Mouse (Mus musculus) embryonic facial prominence, embryonic 14.5 days (tissue): Measurements from ENCODE around the gene Samd4b. TPM values are rescaled to one million over a fixed set of nuclear protein-coding genes. Genes with fewer than 3 reads are reported as not detected.

Experiments
- ATAC-seq: fragments of 200-750 bp; cut with Nextera tagmentation; 2 replicates; pipeline ENCODE4 v1.8.0; 2017; ENCODE audit warnings: low read depth, moderate number of reproducible peaks, moderate TSS enrichment
- DNase-seq: peaks from one replicate; pipeline ENCODE4 v3.0.0-alpha.2; 2015; ENCODE audit warnings: low spot score
- H3K27ac ChIP-seq: fragments of 300-500 bp; sonication (generic); replicated peaks from 2 replicates; pipeline ENCODE4 v1.5.1; 2014; ENCODE audit warnings: low read depth, mild to moderate bottlenecking, low read length, moderate library complexity
- H3K27me3 ChIP-seq: fragments of 300-500 bp; sonication (generic); replicated peaks from 2 replicates; pipeline ENCODE4 v1.6.1; 2014; ENCODE audit warnings: low read length; ENCODE audit not compliant: control insufficient read depth, insufficient read depth
- H3K36me3 ChIP-seq: fragments of 300-500 bp; sonication (generic); 2 replicates; pipeline ENCODE4 v1.6.1; 2014; ENCODE audit warnings: low read length, mixed read lengths; ENCODE audit not compliant: control insufficient read depth, insufficient read depth
- H3K4me1 ChIP-seq: fragments of 300-500 bp; sonication (generic); 2 replicates; pipeline ENCODE4 v1.6.1; 2014; ENCODE audit warnings: antibody characterized with exemption, low read length; ENCODE audit not compliant: control insufficient read depth, insufficient read depth
- H3K4me2 ChIP-seq: fragments of 300-500 bp; sonication (generic); 2 replicates; pipeline ENCODE4 v1.6.1; 2014; ENCODE audit warnings: low read depth, mild to moderate bottlenecking, low read length, moderate library complexity, mixed read lengths
- H3K4me3 ChIP-seq: fragments of 300-500 bp; sonication (generic); 2 replicates; pipeline ENCODE4 v1.5.1; 2014; ENCODE audit warnings: low read depth, mild to moderate bottlenecking, low read length
- H3K9ac ChIP-seq: fragments of 300-500 bp; sonication (generic); 2 replicates; pipeline ENCODE4 v1.6.1; 2014; ENCODE audit warnings: low read depth, mild to moderate bottlenecking, low read length, moderate library complexity, mixed read lengths
- H3K9me3 ChIP-seq: fragments of 300-500 bp; sonication (generic); 2 replicates; pipeline ENCODE4 v1.6.1; 2016; ENCODE audit warnings: low read length; ENCODE audit not compliant: control insufficient read depth
- WGBS: fragments of 180-500 bp; shearing (Covaris S2); extraction: QIAGEN DNeasy Blood & Tissue Kit; methylation state at CpG from one replicate; pipeline ENCODE4 v1.1.7; 2014; 5-methylcytosine and 5-hydroxymethylcytosine counted together
- polyA plus RNA-seq: library from polyadenylated mRNA; unstranded; fragments of >200 nt; fragmentation: Nextera tagmentation; extraction: Ambion mirVana; gene quantifications from 2 replicates; pipeline ENCODE4 v1.2.1, GENCODE M21; 2014

The Samd4b gene
- polyA plus RNA-seq, 1 experiment from 2014 or later: 33.8 TPM

GRCm38 (mm10) chr7:28596436-28597276 lies 1.3 kb downstream of the Samd4b start:
- Histone ChIP-seq H3K27me3 (no peaks in the 10 kb centered on the region), H3K4me2 (peak overlapping the region; percentile 89), H3K9ac (peak overlapping the region; percentile 77), H3K4me3 (peak overlapping the region; percentile 71), H3K9me3 (no peaks in the 10 kb centered on the region), H3K4me1 (peaks cover 23% of the 10 kb centered on the region), H3K36me3 (peaks cover 3% of the 10 kb centered on the region; the same call in 1 of the 2 replicates), H3K27ac (peak overlapping the region; percentile 86)
- peak; percentile 32 for DNase-seq
- ATAC-seq: no peak
- 37% methylated on average over 19 of the region's 20 CpGs for WGBS

DNA sequence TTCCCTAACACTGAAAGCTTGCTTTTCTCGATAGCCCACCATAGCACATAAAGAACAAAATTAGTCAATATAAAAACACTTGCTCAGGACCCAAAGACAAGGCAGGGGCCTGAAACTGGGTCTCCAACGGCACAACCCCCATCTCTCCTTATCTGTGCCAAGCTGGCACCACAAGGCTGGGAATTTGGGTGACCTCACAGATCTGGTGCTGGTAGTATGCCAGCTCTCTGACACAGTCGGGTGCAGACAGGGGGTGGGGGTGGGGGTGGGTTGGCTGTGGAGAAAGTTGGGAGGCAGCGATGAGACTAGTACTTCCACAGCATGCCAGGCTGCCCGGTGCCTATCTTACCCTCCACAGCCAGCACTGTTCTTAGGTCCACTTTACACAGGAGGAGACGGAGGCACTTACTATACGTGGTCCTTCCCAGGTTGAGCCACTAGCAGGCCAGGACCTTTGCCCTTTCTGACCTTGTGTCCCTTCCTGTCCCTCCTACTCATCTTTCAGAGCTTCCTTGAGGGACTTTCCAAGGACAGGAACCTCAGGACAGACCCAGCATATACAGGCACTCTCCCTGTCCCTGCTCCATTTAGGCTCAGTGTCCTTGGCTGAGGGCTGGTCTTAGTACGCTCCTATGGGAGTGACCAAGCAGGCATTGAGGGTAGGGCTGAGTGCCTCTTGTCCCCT lies 2.1 kb downstream of the Samd4b start:
- Histone ChIP-seq H3K4me3 (no peak overlapping the region; the same call in 1 of the 2 replicates), H3K27ac (no peak overlapping the region), H3K36me3 (peaks cover 3% of the 10 kb centered on the region; the same call in 1 of the 2 replicates), H3K4me1 (peaks cover 23% of the 10 kb centered on the region), H3K27me3 (no peaks in the 10 kb centered on the region), H3K9me3 (no peaks in the 10 kb centered on the region), H3K9ac (no peak overlapping the region), H3K4me2 (peak overlapping the region; percentile 89)
- ATAC-seq: no peak
- DNase-seq: no peak
- 78% methylated on average over 8 of the region's 8 CpGs for WGBS

DNA sequence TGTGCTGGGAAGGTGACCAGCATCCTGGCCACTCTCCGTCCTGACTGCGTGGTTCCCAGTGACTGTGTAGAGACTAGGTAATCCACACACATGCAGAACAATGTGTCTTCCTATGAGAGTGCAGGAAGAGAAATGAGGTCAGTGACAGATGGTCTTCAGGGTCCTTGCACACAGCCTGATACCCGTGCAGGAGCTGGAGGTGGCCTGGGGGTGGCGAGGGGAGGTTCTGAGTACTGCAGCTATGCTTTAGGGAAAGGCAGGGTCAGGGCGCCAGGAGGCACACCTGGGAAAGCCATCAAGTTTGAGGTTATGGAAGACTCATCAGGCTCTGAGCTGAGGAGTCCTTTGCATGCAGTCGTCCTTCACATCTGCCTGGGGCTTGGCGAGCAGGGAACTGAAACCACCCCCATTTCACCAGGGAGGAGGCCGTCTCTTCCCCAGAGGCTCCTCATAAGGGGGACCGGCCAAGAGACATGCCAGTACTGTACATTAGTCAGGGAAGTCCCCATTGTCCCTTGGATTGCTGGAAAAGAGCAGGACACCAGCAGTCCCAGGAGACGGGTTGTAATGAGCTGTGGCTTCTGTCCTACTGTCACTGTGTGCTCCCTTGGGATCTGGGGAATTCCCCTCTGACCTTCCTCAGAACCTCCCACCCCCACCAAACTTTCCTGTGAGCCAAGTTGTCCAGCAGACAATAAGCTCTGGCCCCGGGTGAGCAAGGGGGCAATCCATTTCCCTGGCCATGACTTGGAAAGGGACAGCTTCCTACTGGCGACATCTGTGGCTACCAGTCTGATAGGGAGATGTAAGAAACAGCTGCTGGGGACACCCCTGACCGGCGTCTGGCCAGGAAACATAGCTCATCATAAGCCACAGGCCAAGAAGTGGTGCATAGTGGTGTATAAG lies 4.5 kb downstream of the Samd4b start:
- no peak overlapping the region for H3K27ac ChIP-seq
- H3K4me2 ChIP-seq: no peak overlapping the region
- no peak overlapping the region for H3K9ac ChIP-seq

GRCm38 (mm10) chr7:28591862-28592261 lies 6.1 kb downstream of the Samd4b start:
- ATAC-seq (no peak), DNase-seq (no peak)
- Histone ChIP-seq H3K4me1 (peaks cover 39% of the 10 kb centered on the region), H3K36me3 (peaks cover 3% of the 10 kb centered on the region; the same call in 1 of the 2 replicates), H3K27ac (no peak overlapping the region), H3K4me2 (no peak overlapping the region), H3K9ac (no peak overlapping the region), H3K9me3 (no peaks in the 10 kb centered on the region), H3K4me3 (no peak overlapping the region), H3K27me3 (no peaks in the 10 kb centered on the region)
- WGBS: 36% methylated on average over 1 of the region's 1 CpGs

More for the DNA sequence above, 4.5 kb downstream of the Samd4b start:
- no peaks in the 10 kb centered on the region for H3K27me3 ChIP-seq
- H3K4me1 ChIP-seq: peaks cover 29% of the 10 kb centered on the region
- no peaks in the 10 kb centered on the region for H3K9me3 ChIP-seq
- no peak overlapping the region for H3K4me3 ChIP-seq
- WGBS: 43% methylated on average over 13 of the region's 14 CpGs
- no peak for ATAC-seq
- DNase-seq: no peak
- H3K36me3 ChIP-seq: peaks cover 3% of the 10 kb centered on the region; the same call in 1 of the 2 replicates

DNA sequence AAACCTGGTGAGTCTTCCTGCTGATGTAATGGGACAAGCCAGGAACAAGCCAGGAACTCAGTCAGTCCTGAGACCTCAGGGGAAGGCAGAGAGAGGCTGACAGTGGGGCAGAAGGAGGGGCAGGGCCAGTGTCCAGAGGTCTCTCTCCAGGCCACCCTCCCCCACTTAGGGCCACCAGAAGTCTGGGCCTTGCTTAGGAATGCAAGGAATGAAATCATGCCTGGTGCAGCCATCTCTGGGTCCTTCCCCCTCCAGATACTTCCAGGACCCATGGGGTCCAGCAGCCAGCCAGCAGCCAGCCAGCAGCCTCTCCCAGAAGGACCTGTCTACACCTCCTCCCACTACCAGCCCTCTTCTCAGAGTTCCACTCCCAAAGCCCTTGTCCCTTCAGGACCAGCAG lies 10.3 kb downstream of the Samd4b start:
- DNase-seq (no peak), ATAC-seq (0 out of 2 replicates have a peak, but pooled peaks have one; percentile 10)
- no peaks in the 10 kb centered on the region for H3K27me3 ChIP-seq
- no peak overlapping the region for H3K4me3 ChIP-seq
- no peaks in the 10 kb centered on the region for H3K9me3 ChIP-seq
- peak overlapping the region; percentile 5; the same call in 1 of the 2 replicates for H3K27ac ChIP-seq
- H3K4me2 ChIP-seq: no peak overlapping the region
- H3K9ac ChIP-seq: peak overlapping the region; percentile 5; the same call in 1 of the 2 replicates
- H3K36me3 ChIP-seq: 0 out of 2 replicates have a peak, but pooled peaks cover 2% of the 10 kb centered on the region
- H3K4me1 ChIP-seq: peaks cover 38% of the 10 kb centered on the region

DNA sequence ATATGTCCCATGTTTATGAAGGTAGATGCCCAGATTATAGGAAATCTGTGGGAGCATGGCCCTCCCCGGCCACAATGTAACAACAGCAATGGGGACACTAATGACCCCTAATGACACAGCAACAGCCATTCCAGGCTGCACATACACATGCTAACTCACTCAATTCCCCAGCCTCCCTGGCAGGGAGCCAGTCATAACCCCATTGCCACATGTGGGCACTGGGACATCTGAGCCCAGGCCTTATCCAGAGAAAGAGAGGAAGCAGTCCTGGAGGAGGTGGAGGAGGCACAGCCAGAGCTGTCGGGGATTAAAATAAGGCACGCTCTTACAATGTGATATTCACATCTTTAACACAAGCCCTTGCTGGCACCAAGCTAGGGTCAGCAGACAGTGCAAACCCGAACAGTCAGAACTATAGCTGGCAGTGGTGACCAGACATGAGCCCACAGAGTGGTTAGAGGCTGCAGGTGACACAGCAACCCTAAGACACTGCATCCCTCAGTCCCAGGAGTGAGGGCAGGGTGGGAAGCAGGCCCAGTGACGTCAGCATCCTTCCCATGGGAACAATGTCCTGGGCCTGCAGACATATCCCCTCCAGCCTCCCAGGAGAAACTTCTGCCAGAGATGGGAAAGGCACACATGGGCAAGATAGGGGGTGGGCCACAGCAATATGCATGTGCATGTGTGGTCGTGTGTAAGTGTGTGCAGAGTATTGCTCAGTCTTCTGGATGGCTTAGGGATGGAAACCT lies 11.1 kb downstream of the Samd4b start:
- Histone ChIP-seq H3K36me3 (0 out of 2 replicates have a peak, but pooled peaks cover 2% of the 10 kb centered on the region), H3K4me3 (no peak overlapping the region), H3K4me1 (peaks cover 38% of the 10 kb centered on the region), H3K4me2 (0 out of 2 replicates have a peak overlapping the region, but pooled peaks have one; percentile 16), H3K27ac (no peak overlapping the region), H3K27me3 (no peaks in the 10 kb centered on the region), H3K9ac (peak overlapping the region; percentile 5; the same call in 1 of the 2 replicates), H3K9me3 (no peaks in the 10 kb centered on the region)
- peak; percentile 64 for DNase-seq
- WGBS: 45% methylated on average over 6 of the region's 6 CpGs
- ATAC-seq: 0 out of 2 replicates have a peak, but pooled peaks have one; percentile 30

DNA sequence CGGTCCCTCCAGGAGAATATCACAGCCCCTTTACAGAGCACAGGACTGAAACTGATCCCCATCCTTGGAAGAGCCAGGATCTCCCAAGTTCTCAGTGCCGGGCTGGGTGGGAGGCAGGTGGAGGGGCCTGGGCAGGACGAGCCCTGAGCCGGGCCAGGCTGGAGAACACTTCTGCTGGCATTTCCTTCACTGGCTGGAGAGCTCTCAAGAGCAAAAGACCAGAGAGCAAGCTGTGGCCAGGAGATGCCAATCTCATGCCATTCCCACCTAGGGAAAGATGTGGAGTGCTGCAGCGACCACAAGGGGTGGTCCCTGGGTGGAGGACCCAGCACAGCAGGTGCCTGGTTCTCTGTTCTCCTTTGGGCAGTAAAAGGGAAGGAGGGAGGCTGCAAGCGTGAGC lies 12.9 kb downstream of the Samd4b start:
- Histone ChIP-seq H3K27ac (no peak overlapping the region), H3K4me2 (no peak overlapping the region), H3K9me3 (no peaks in the 10 kb centered on the region), H3K4me1 (peaks cover 38% of the 10 kb centered on the region), H3K27me3 (no peaks in the 10 kb centered on the region), H3K9ac (no peak overlapping the region), H3K36me3 (0 out of 2 replicates have a peak, but pooled peaks cover 2% of the 10 kb centered on the region), H3K4me3 (no peak overlapping the region)
- ATAC-seq: no peak
- 69% methylated on average over 6 of the region's 6 CpGs for WGBS
- no peak for DNase-seq
